Mouse (Mus musculus) lung, adult 2 months (tissue): ENCODE data around the gene Ccdc74a.

Source experiments
- CTCF ChIP-seq: fragments of 200-500 bp; IDR thresholded peaks from 2 replicates; pipeline ENCODE4 v1.5.1; 2011; ENCODE audit warnings: mild to moderate bottlenecking, low read length, control low read depth; ENCODE audit not compliant: insufficient read depth
- POLR2A ChIP-seq: fragments of 200-500 bp; IDR thresholded peaks from 2 replicates; pipeline ENCODE4 v1.6.1; 2011; ENCODE audit warnings: low read depth, mild to moderate bottlenecking, control low read depth, low read length, borderline replicate concordance; ENCODE audit errors: extremely low read depth

- TF ChIP-seq CTCF (no peak), POLR2A (no peak)
These were observed 48.6 kb downstream of the Ccdc74a start for GRCm38 (mm10) chr16:17694860-17695259.
